Mouse (Mus musculus) urinary bladder, postnatal 0 days (tissue): ENCODE results near the gene Colq. TPM values are rescaled to one million over a fixed set of nuclear protein-coding genes. Genes with fewer than 3 reads are reported as not detected.

Experiments used
- polyA plus RNA-seq: library from polyadenylated mRNA; unstranded; fragments of >200 nt; fragmentation: Nextera tagmentation; extraction: Ambion mirVana; gene quantifications from 2 replicates; pipeline ENCODE4 v1.2.1, GENCODE M21; 2015

Colq gene
- polyA plus RNA-seq, result 0.28 and 0.37 TPM in 2 replicates

GRCm38 (mm10) chr14:31591243-31591642, at the start of gene Colq:
Gene Colq (minus strand): TSS chr14:31591343.

GRCm38 (mm10) chr14:31640346-31640889, 49.3 kb upstream of the Colq start, which contains the start of gene Gm49387:
Gene Gm49387 (minus strand): TSS chr14:31640878.

DNA sequence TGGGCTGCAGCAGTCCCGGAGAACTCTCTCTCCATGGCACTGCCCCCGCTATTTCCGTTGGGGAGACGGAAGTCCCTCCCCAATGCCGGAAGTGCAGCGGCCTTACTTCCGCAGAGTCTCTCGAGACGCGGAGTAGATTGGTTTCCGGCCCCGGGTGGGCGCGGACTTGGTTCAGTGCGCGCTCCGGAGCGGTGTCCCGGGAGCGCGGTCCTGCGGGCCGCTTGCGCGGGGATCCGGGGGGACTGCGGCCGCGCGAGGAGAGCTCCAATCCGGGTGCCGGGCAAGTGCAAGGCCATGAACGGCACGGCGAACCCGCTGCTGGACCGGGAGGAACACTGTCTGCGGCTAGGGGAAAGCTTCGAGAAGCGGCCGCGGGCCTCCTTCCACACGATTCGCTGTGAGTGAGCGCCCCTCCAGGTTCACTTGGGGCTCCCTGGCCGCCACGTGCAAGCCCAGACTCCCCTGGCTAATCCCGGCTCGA, 96.1 kb downstream of the Colq start, which contains the start of gene Mettl6:
Gene Mettl6, minus strand, starts transcription at position 66 of the 481 bp plus-strand sequence.

GRCm38 (mm10) chr14:31494349-31494974, 96.7 kb downstream of the Colq start, which contains the start of gene Eaf1:
Gene Eaf1 (plus strand): TSS chr14:31494399.

Other genes with a start within 250 kb of the Colq start
- gene Sh3bp5, start 155.3 kb downstream of the Colq start, polyA plus RNA-seq, result 38.0 and 40.1 TPM in 2 replicates
- gene Eaf1, start 96.9 kb downstream of the Colq start, polyA plus RNA-seq, result 11.2 and 11.9 TPM in 2 replicates
- 35.1 and 42.1 TPM in 2 replicates for gene Mettl6, start 96.3 kb downstream of the Colq start, polyA plus RNA-seq
- gene Gm49387, start 49.5 kb upstream of the Colq start, polyA plus RNA-seq, result 1.4 TPM in 1 of 2 replicates, not detected in the other
- 20.4 and 21.7 TPM in 2 replicates for gene Btd, start 49.7 kb upstream of the Colq start, polyA plus RNA-seq
- gene Hacl1, start 49.9 kb upstream of the Colq start, polyA plus RNA-seq, result 11.1 and 11.9 TPM in 2 replicates
- 3.7 and 4.5 TPM in 2 replicates for gene Ankrd28, start 239.3 kb upstream of the Colq start, polyA plus RNA-seq